Mouse (Mus musculus): Measurements from ENCODE around the gene Unc119b.

DNA sequence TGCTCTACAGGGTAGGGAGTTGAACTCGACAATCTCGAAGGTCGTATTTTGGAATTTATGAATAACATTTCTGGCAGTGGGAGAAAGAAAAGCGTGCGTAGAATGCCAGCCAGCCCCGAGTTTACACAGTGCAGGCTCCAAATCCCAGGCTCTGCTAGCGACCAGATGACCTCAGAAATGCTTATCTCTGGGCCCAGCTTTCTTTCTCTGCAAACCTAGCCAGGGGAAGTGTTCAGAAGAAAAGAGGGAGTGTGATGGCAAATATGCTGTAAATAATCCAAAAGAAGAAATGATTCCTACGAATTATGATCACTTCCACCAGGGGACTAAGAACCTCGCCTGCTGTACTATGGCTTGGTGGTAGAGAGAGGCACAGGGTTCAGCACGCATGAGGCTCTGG lies 48.7 kb upstream of the Unc119b start:
- TF ChIP-seq CTCF (IDR thresholded peaks at IDR 0.05; ENCODE audit: extremely low read depth, insufficient read depth, insufficient read length, insufficient replicate concordance) (no peak), POLR2A (IDR thresholded peaks at IDR 0.05; ENCODE audit: low read depth, low read length) (no peak)

Measured in spleen, adult 2 months (tissue).